Mouse (Mus musculus) megakaryocyte, embryonic 14.5 days (primary cell): ENCODE measurements around the gene Trpc1.

ENCODE experiments used
- FLI1 ChIP-seq: IDR thresholded peaks from 2 replicates; pipeline ENCODE4 v1.6.1; 2012; ENCODE audit warnings: low read length, inconsistent platforms, mixed read lengths
- GATA1 ChIP-seq: IDR thresholded peaks from 3 replicates; pipeline ENCODE4 v1.6.1; 2012; ENCODE audit warnings: mixed read lengths, low read length, inconsistent platforms, borderline replicate concordance

DNA sequence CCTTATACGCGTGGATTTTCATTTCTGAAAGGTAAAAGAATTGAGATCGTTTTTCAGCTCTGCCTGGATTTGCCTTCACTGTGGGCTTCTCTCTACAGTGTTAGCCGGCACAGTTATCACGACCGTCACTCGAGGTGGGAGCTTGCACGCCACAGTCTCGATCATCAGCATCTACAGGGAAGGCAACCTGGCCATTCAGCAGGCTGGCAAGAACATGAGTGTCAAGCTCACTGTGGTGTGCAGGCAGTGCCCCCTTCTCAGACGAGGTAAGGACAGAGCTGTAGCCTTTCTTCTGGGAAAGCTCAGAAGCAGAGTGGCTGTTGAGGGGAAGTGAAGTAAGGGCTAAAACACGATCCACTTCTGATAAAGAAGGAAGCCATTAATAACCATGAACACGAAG is 55.6 kb downstream of the Trpc1 start:
- TF ChIP-seq GATA1: no peak
- no peak for TF ChIP-seq FLI1
